Comparison of ENCODE assay signal across 27 mouse cellular contexts in the genomic region with DNA sequence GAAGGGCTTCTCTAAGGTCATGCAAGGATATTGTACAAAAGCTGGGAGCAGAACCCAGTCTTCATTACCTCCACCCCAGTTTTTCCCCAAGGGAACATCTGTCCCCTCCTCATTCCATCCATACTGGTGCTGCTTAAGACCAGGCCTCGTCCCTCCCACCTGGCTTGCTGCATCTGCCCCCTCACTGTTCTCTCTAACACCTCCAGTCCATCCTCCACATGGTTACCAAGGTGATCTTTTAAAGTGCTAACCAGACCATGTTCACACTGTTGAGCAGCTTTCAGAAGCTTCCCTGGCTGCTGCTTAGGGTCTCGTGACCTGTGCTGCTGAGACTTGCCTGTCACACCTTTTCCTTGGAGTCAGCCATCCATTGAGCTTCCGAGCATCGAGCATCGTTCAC.
"Had no signal": no experiment of that assay in that cellular context is flagged by ENCODE, and none has a peak within 500 bp of the region (broad histone marks: within the 10 kb centered on the region; RNA-seq: fewer than 3 reads in every experiment).

No protein-coding gene starts in this region.

- H3K4me2 ChIP-seq: heart, embryonic 11.5 days; hindbrain, embryonic 12.5 days; hindbrain, embryonic 14.5 days; kidney, embryonic 15.5 days; limb, embryonic 13.5 days; limb, embryonic 15.5 days; liver, embryonic 12.5 days had no signal

- H3K9me3 ChIP-seq: hindbrain, embryonic 10.5 days; hindbrain, embryonic 12.5 days; kidney, embryonic 15.5 days; limb, embryonic 13.5 days; limb, embryonic 15.5 days; liver, embryonic 12.5 days had no signal

- ATAC-seq: hindbrain, embryonic 16.5 days; inflammation-experienced regulatory T-cells, adult 6 months; intestine, embryonic 16.5 days; liver, embryonic 12.5 days had no signal

- H3K4me1 ChIP-seq: hindbrain, embryonic 10.5 days; hindbrain, embryonic 12.5 days; limb, embryonic 15.5 days; liver, embryonic 12.5 days had no signal

- H3K4me3 ChIP-seq: gastrocnemius, adult 2 months; heart, adult 2 months; hindbrain, embryonic 10.5 days; hindbrain, embryonic 12.5 days; kidney, embryonic 15.5 days; limb, embryonic 13.5 days; limb, embryonic 15.5 days; liver, embryonic 12.5 days had no signal

- H3K36me3 ChIP-seq: hindbrain, embryonic 10.5 days; hindbrain, embryonic 12.5 days; kidney, embryonic 15.5 days; limb, embryonic 13.5 days; limb, embryonic 15.5 days; liver, embryonic 12.5 days had no signal

- H3K27ac ChIP-seq: gastrocnemius, adult 2 months; heart, adult 2 months; hindbrain, embryonic 10.5 days; hindbrain, embryonic 12.5 days; hindbrain, embryonic 14.5 days; kidney, embryonic 15.5 days; kidney, postnatal 0 days; limb, embryonic 13.5 days; limb, embryonic 15.5 days; liver, embryonic 12.5 days; liver, embryonic 14.5 days had no signal

- H3K27me3 ChIP-seq: hindbrain, embryonic 12.5 days; kidney, embryonic 15.5 days; limb, embryonic 13.5 days; limb, embryonic 15.5 days; liver, embryonic 12.5 days had no signal

- H3K9ac ChIP-seq: hindbrain, embryonic 12.5 days; hindbrain, embryonic 14.5 days; kidney, embryonic 15.5 days; limb, embryonic 13.5 days; limb, embryonic 15.5 days; liver, embryonic 12.5 days; liver, embryonic 14.5 days had no signal

- DNase-seq: gastrocnemius, adult 2 months; gastrocnemius, postnatal 10 days; gastrocnemius, postnatal 25 days; heart, adult 2 months; heart, postnatal 10 days; heart, postnatal 4 days; kidney, adult 11 months; kidney, adult 2 months; kidney, adult 9 months; kidney, postnatal 14 days; kidney, postnatal 36 days; layer of hippocampus, adult 9-11 months; layer of hippocampus, postnatal 36 days; left cerebral cortex, postnatal 4 days had no signal
